Mouse (Mus musculus): Measurements from ENCODE around the gene Eef1akmt1. TPM values are rescaled to one million over a fixed set of nuclear protein-coding genes. Genes with fewer than 3 reads are reported as not detected.

The Eef1akmt1 gene
- polyA plus RNA-seq, 1 experiment from 2014 or later = 87.8 TPM

- WGBS = 93% methylated on average over 13 of the region's 13 CpGs
- no peaks in the 10 kb centered on the region for H3K4me1 ChIP-seq
- no peak overlapping the region for H3K27ac ChIP-seq
- no peak overlapping the region for H3K4me2 ChIP-seq
- no peaks in the 10 kb centered on the region; the same call in 1 of the 2 replicates for H3K36me3 ChIP-seq (replicated peaks)
- ATAC-seq (replicated peaks) = no peak
- no peak overlapping the region for H3K9ac ChIP-seq
- H3K4me3 ChIP-seq = no peak overlapping the region
- no peaks in the 10 kb centered on the region for H3K27me3 ChIP-seq (replicated peaks)
- no peaks in the 10 kb centered on the region for H3K9me3 ChIP-seq
Observed at GRCm38 (mm10) chr14:57543420-57544039, 27.9 kb downstream of the Eef1akmt1 start.

- Histone ChIP-seq H3K9me3 (no peaks in the 10 kb centered on the region), H3K9ac (no peak overlapping the region), H3K27ac (no peak overlapping the region), H3K4me1 (peaks cover 7% of the 10 kb centered on the region), H3K36me3 (replicated peaks) (no peaks in the 10 kb centered on the region; the same call in 1 of the 2 replicates), H3K4me2 (no peak overlapping the region), H3K27me3 (replicated peaks) (no peaks in the 10 kb centered on the region), H3K4me3 (no peak overlapping the region)
- ATAC-seq (replicated peaks) = no peak
- WGBS = 50% methylated on average over 34 of the region's 34 CpGs
Observed at GRCm38 (mm10) chr14:57542231-57542630, 29.2 kb downstream of the Eef1akmt1 start.

GRCm38 (mm10) chr14:57540683-57541082 is 30.7 kb downstream of the Eef1akmt1 start:
- Histone ChIP-seq H3K27ac (no peak overlapping the region), H3K4me3 (no peak overlapping the region), H3K4me2 (no peak overlapping the region), H3K9ac (no peak overlapping the region), H3K27me3 (replicated peaks) (no peaks in the 10 kb centered on the region), H3K9me3 (no peaks in the 10 kb centered on the region), H3K4me1 (peaks cover 13% of the 10 kb centered on the region), H3K36me3 (replicated peaks) (no peaks in the 10 kb centered on the region; the same call in 1 of the 2 replicates)
- ATAC-seq (replicated peaks) = no peak
- WGBS = 92% methylated on average over 11 of the region's 11 CpGs

- H3K36me3 ChIP-seq (replicated peaks) = no peaks in the 10 kb centered on the region; the same call in 1 of the 2 replicates
- peak overlapping the region; percentile 35; the same call in 1 of the 2 replicates for H3K27ac ChIP-seq
- no peak overlapping the region for H3K4me3 ChIP-seq
- H3K4me1 ChIP-seq = peaks cover 37% of the 10 kb centered on the region
- H3K4me2 ChIP-seq = peak overlapping the region; percentile 17
- no peaks in the 10 kb centered on the region for H3K9me3 ChIP-seq
- 9% methylated on average over 16 of the region's 16 CpGs for WGBS
- H3K9ac ChIP-seq = no peak overlapping the region
- 0 out of 2 replicates have a peak, but pooled peaks have one; percentile 15 for ATAC-seq (replicated peaks)
- H3K27me3 ChIP-seq (replicated peaks) = 0 out of 2 replicates have a peak, but pooled peaks cover 2% of the 10 kb centered on the region
Observed at GRCm38 (mm10) chr14:57537261-57538015, 34.0 kb downstream of the Eef1akmt1 start.

- no peak for ATAC-seq (replicated peaks)
- Histone ChIP-seq H3K9me3 (no peaks in the 10 kb centered on the region), H3K27me3 (replicated peaks) (0 out of 2 replicates have a peak, but pooled peaks cover 5% of the 10 kb centered on the region), H3K36me3 (replicated peaks) (no peaks in the 10 kb centered on the region), H3K27ac (no peak overlapping the region), H3K9ac (no peak overlapping the region), H3K4me2 (no peak overlapping the region), H3K4me1 (peaks cover 37% of the 10 kb centered on the region), H3K4me3 (no peak overlapping the region)
- 26% methylated on average over 9 of the region's 9 CpGs for WGBS
Observed at GRCm38 (mm10) chr14:57536820-57537219, 34.6 kb downstream of the Eef1akmt1 start.

GRCm38 (mm10) chr14:57535646-57536045 is 35.8 kb downstream of the Eef1akmt1 start:
- Histone ChIP-seq H3K9me3 (no peaks in the 10 kb centered on the region), H3K27me3 (replicated peaks) (0 out of 2 replicates have a peak, but pooled peaks cover 5% of the 10 kb centered on the region), H3K4me3 (no peak overlapping the region), H3K9ac (no peak overlapping the region), H3K4me1 (peaks cover 37% of the 10 kb centered on the region), H3K36me3 (replicated peaks) (no peaks in the 10 kb centered on the region), H3K4me2 (no peak overlapping the region), H3K27ac (peak overlapping the region; percentile 0; the same call in 1 of the 2 replicates)
- ATAC-seq (replicated peaks) = no peak
- 53% methylated on average over 6 of the region's 6 CpGs for WGBS

- Histone ChIP-seq H3K9ac (no peak overlapping the region), H3K9me3 (no peaks in the 10 kb centered on the region), H3K4me2 (no peak overlapping the region), H3K4me3 (no peak overlapping the region), H3K27me3 (replicated peaks) (0 out of 2 replicates have a peak, but pooled peaks cover 5% of the 10 kb centered on the region), H3K36me3 (replicated peaks) (no peaks in the 10 kb centered on the region), H3K4me1 (peaks cover 37% of the 10 kb centered on the region), H3K27ac (no peak overlapping the region)
- no peak; the same call in 1 of the 2 replicates for ATAC-seq (replicated peaks)
- WGBS = 13% methylated on average over 8 of the region's 8 CpGs
Observed at GRCm38 (mm10) chr14:57534961-57535360, 36.5 kb downstream of the Eef1akmt1 start.

GRCm38 (mm10) chr14:57534346-57534745 is 37.1 kb downstream of the Eef1akmt1 start:
- Histone ChIP-seq H3K4me1 (peaks cover 42% of the 10 kb centered on the region), H3K9ac (no peak overlapping the region), H3K4me2 (peak overlapping the region; percentile 6; the same call in 1 of the 2 replicates), H3K36me3 (replicated peaks) (no peaks in the 10 kb centered on the region), H3K4me3 (no peak overlapping the region), H3K27me3 (replicated peaks) (0 out of 2 replicates have a peak, but pooled peaks cover 5% of the 10 kb centered on the region), H3K27ac (no peak overlapping the region), H3K9me3 (no peaks in the 10 kb centered on the region)
- ATAC-seq (replicated peaks) = no peak; the same call in 1 of the 2 replicates
- WGBS = 7% methylated on average over 5 of the region's 5 CpGs

GRCm38 (mm10) chr14:57533841-57534240 is 37.6 kb downstream of the Eef1akmt1 start:
- H3K27ac ChIP-seq = no peak overlapping the region
- H3K9ac ChIP-seq = no peak overlapping the region
- H3K27me3 ChIP-seq (replicated peaks) = 0 out of 2 replicates have a peak, but pooled peaks cover 5% of the 10 kb centered on the region
- WGBS = 11% methylated on average over 11 of the region's 11 CpGs
- no peaks in the 10 kb centered on the region for H3K36me3 ChIP-seq (replicated peaks)
- no peak for ATAC-seq (replicated peaks)
- no peaks in the 10 kb centered on the region for H3K9me3 ChIP-seq
- peaks cover 42% of the 10 kb centered on the region for H3K4me1 ChIP-seq
- no peak overlapping the region for H3K4me3 ChIP-seq
- H3K4me2 ChIP-seq = peak overlapping the region; percentile 6; the same call in 1 of the 2 replicates

GRCm38 (mm10) chr14:57533214-57533613 is 38.2 kb downstream of the Eef1akmt1 start:
- Histone ChIP-seq H3K4me1 (peaks cover 42% of the 10 kb centered on the region), H3K27ac (peak overlapping the region; percentile 26; the same call in 1 of the 2 replicates)
- ATAC-seq (replicated peaks) = no peak

GRCm38 (mm10) chr14:57532577-57532976 is 38.8 kb downstream of the Eef1akmt1 start:
- no peak for ATAC-seq (replicated peaks)
- Histone ChIP-seq H3K4me3 (no peak overlapping the region), H3K27me3 (replicated peaks) (0 out of 2 replicates have a peak, but pooled peaks cover 5% of the 10 kb centered on the region), H3K9me3 (no peaks in the 10 kb centered on the region), H3K27ac (no peak overlapping the region), H3K4me2 (no peak overlapping the region), H3K9ac (no peak overlapping the region), H3K36me3 (replicated peaks) (no peaks in the 10 kb centered on the region), H3K4me1 (peaks cover 39% of the 10 kb centered on the region)
- 91% methylated on average over 3 of the region's 3 CpGs for WGBS

More at GRCm38 (mm10) chr14:57533214-57533613, 38.2 kb downstream of the Eef1akmt1 start:
- Histone ChIP-seq H3K27me3 (replicated peaks) (0 out of 2 replicates have a peak, but pooled peaks cover 5% of the 10 kb centered on the region), H3K4me2 (no peak overlapping the region), H3K36me3 (replicated peaks) (no peaks in the 10 kb centered on the region), H3K9ac (no peak overlapping the region), H3K9me3 (no peaks in the 10 kb centered on the region), H3K4me3 (no peak overlapping the region)
- 34% methylated on average over 3 of the region's 3 CpGs for WGBS

All from midbrain, embryonic 15.5 days (tissue).